7 mouse cellular contexts compared by ENCODE assay signal in genomic region chr5:140023941-140024500, GRCm38 (mm10).
DNase-seq lines count a peak whose midpoint lies in the region; ATAC-seq lines count a peak whose summit lies in the region.

No protein-coding gene starts in this region.

- peaks cover 32% of the 10 kb centered on the region for H3K4me1 ChIP-seq in forebrain, embryonic 16.5 days (replicated peaks; ENCODE audit: control insufficient read depth, insufficient read depth, low read length)
- peaks cover 17% of the 10 kb centered on the region for H3K4me1 ChIP-seq in neural tube, embryonic 12.5 days

- no peak overlapping the region for H3K4me3 ChIP-seq in forebrain, embryonic 16.5 days (replicated peaks; ENCODE audit: low read length)
- H3K4me3 ChIP-seq in neural tube, embryonic 12.5 days, result no peak overlapping the region

- peak; percentile 87 for ATAC-seq in forebrain, embryonic 16.5 days
- peak; percentile 37; the same call in 1 of the 2 replicates for ATAC-seq in neural tube, embryonic 12.5 days (ENCODE audit: low FRiP score, low read depth)

- no peak overlapping the region for H3K27ac ChIP-seq in forebrain, embryonic 16.5 days (ENCODE audit: low read length)
- H3K27ac ChIP-seq in neural tube, embryonic 12.5 days, result no peak overlapping the region

- H3K36me3 ChIP-seq in forebrain, embryonic 16.5 days (ENCODE audit: control insufficient read depth, insufficient read depth), result no peaks in the 10 kb centered on the region
- H3K36me3 ChIP-seq in neural tube, embryonic 12.5 days, result no peaks in the 10 kb centered on the region

- no peak overlapping the region for H3K9ac ChIP-seq in forebrain, embryonic 16.5 days (replicated peaks; ENCODE audit: low read depth, low read length)
- H3K9ac ChIP-seq in neural tube, embryonic 12.5 days, result no peak overlapping the region

- H3K27me3 ChIP-seq in forebrain, embryonic 16.5 days (replicated peaks; ENCODE audit: control insufficient read depth, insufficient read depth, low read length), result no peaks in the 10 kb centered on the region
- H3K27me3 ChIP-seq in neural tube, embryonic 12.5 days (replicated peaks), result no peaks in the 10 kb centered on the region

- H3K9me3 ChIP-seq in forebrain, embryonic 16.5 days (ENCODE audit: control insufficient read depth, low read length), result no peaks in the 10 kb centered on the region
- no peaks in the 10 kb centered on the region for H3K9me3 ChIP-seq in neural tube, embryonic 12.5 days

- intact Hi-C loops in left cerebral cortex, postnatal 25 days (cut with DNase I), result no loop called here

- DNase-seq in adipocyte (ENCODE audit: low spot score), result peak; percentile 92
- peak; percentile 83 for DNase-seq in adrenal gland, postnatal 14 days
- DNase-seq in kidney, adult 18-20 months, result peak; percentile 79
- DNase-seq in left cerebral cortex, postnatal 25 days (ENCODE audit: low spot score in 2 of 2), result peak; percentile 24
- no peak for DNase-seq in thymus, postnatal 4 days

- WGBS in forebrain, embryonic 16.5 days, result 6% methylated on average over 3 of the region's 3 CpGs
- 18% methylated on average over 3 of the region's 3 CpGs for WGBS in neural tube, embryonic 12.5 days

- H3K4me2 ChIP-seq in forebrain, embryonic 16.5 days (ENCODE audit: low read length), result no peak overlapping the region
- no peak overlapping the region for H3K4me2 ChIP-seq in neural tube, embryonic 12.5 days (replicated peaks)
